Mouse (Mus musculus) liver, postnatal 0 days (tissue): ENCODE measurements around the gene Surf1.
A peak's percentile ranks its signal among the peaks of the same experiment; 100 is the strongest.

Experiments used
- CTCF ChIP-seq: sonication (generic); IDR thresholded peaks from 2 replicates; pipeline ENCODE4 v1.5.1; 2016; ENCODE audit warnings: antibody characterized with exemption, low read depth
- EP300 ChIP-seq: IDR thresholded peaks from 2 replicates; pipeline ENCODE4 v1.6.1; 2016; ENCODE audit warnings: antibody characterized with exemption, low read depth, mild to moderate bottlenecking

GRCm38 (mm10) chr2:26964724-26965370 is 48.5 kb upstream of the Surf1 start:
- TF ChIP-seq EP300 (peak; percentile 54), CTCF (no peak)
